Mouse (Mus musculus): ENCODE results near the gene Gm11084. TPM values are rescaled to one million over a fixed set of nuclear protein-coding genes. Genes with fewer than 3 reads are reported as not detected.

Gene Gm11084
- total RNA-seq, 1 experiment from 2014 or later = not detected

GRCm38 (mm10) chr2:72970302-72970701, 16.2 kb downstream of the Gm11084 start:
- ATAC-seq (ENCODE audit: extremely low read depth, insufficient number of reproducible peaks, low FRiP score, poor library complexity, severe bottlenecking) = 0 out of 2 replicates have a peak, but pooled peaks have one; percentile 23

GRCm38 (mm10) chr2:72968536-72968935, 18.0 kb downstream of the Gm11084 start:
- ATAC-seq (ENCODE audit: extremely low read depth, insufficient number of reproducible peaks, low FRiP score, poor library complexity, severe bottlenecking) = no peak

GRCm38 (mm10) chr2:72965450-72965849, 21.1 kb downstream of the Gm11084 start:
- no peak for ATAC-seq (ENCODE audit: extremely low read depth, insufficient number of reproducible peaks, low FRiP score, poor library complexity, severe bottlenecking)

- no peak for ATAC-seq (ENCODE audit: extremely low read depth, insufficient number of reproducible peaks, low FRiP score, poor library complexity, severe bottlenecking)
Observed at GRCm38 (mm10) chr2:72956415-72956814, 30.1 kb downstream of the Gm11084 start.

- no peak for ATAC-seq (ENCODE audit: extremely low read depth, insufficient number of reproducible peaks, low FRiP score, poor library complexity, severe bottlenecking)
Observed at GRCm38 (mm10) chr2:72952979-72953378, 33.5 kb downstream of the Gm11084 start.

GRCm38 (mm10) chr2:72935937-72936336, 50.6 kb downstream of the Gm11084 start:
- no peak for ATAC-seq (ENCODE audit: extremely low read depth, insufficient number of reproducible peaks, low FRiP score, poor library complexity, severe bottlenecking)

GRCm38 (mm10) chr2:72932186-72932585, 54.3 kb downstream of the Gm11084 start:
- no peak for ATAC-seq (ENCODE audit: extremely low read depth, insufficient number of reproducible peaks, low FRiP score, poor library complexity, severe bottlenecking)

GRCm38 (mm10) chr2:72924981-72925380, 61.5 kb downstream of the Gm11084 start:
- ATAC-seq (ENCODE audit: extremely low read depth, insufficient number of reproducible peaks, low FRiP score, poor library complexity, severe bottlenecking) = no peak

Other genes starting within 250 kb of the Gm11084 start
- 249 and 279 TPM in 2 replicates for gene Sp3, start 6.3 kb downstream of the Gm11084 start, total RNA-seq (2017)
- 25.4 and 29.8 TPM in 2 replicates for gene Ola1, start 232.2 kb upstream of the Gm11084 start, total RNA-seq (2017)

Data from neutrophil, adult 5-6 weeks (primary cell).